Mouse (Mus musculus) cerebellum, adult 2 months (tissue): ENCODE results near the gene Gpr19.

ENCODE experiments used
- CTCF ChIP-seq: fragments of 200-500 bp; IDR thresholded peaks from 2 replicates; pipeline ENCODE4 v1.5.1; 2011; ENCODE audit warnings: low read depth, mild to moderate bottlenecking, control low read depth, low read length, moderate library complexity, borderline replicate concordance; ENCODE audit not compliant: insufficient read depth
- POLR2A ChIP-seq: fragments of 200-500 bp; IDR thresholded peaks from 2 replicates; pipeline ENCODE4 v1.6.1; 2011; ENCODE audit warnings: low read length, control low read depth, borderline replicate concordance; ENCODE audit not compliant: insufficient read depth

DNA sequence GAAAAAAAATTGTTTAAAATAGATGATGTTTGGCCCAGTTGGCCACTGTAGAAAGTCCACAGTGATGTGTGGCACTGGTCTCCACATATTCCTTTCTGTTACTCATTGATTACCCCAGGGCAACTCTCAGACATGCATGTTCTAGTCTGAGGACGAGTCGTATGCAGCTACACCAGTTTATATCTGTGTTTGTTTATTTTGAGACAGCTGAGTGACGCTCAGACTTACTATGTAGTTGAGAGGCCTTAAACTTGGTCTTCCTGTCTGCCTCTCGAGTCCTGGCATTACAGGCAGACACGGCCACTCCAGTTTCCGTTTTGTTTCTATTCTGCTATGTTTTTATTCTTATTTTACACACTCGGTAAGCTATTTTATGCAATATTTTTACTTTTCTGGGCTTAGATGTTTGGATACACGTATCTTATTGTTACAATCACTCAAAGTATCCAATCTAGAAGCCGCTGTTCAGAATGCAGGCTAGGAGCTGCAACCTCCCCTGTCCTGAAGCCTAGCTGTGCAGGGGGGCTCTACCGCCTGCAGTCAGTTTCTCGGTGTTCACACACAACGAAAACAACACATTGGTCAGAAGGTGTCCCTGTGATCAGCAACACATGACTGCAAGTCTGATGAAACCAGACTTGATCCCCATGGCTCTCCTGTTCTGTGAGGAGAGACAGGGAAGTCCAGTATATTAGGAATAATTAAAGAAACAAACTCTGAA lies 34.3 kb upstream of the Gpr19 start:
- TF ChIP-seq CTCF: no peak
- no peak for TF ChIP-seq POLR2A
